Mouse (Mus musculus) embryonic facial prominence, embryonic 11.5 days (tissue): ENCODE measurements around the gene Trim47. TPM values are rescaled to one million over a fixed set of nuclear protein-coding genes. Genes with fewer than 3 reads are reported as not detected.
A peak's percentile ranks its signal among the peaks of the same experiment; 100 is the strongest.
"Not testable (repeated sequence)": the region's sequence is repeated elsewhere in the genome, so short reads cannot be mapped to it uniquely, and the experiment has no call there.

Source experiments
- ATAC-seq: fragments of 200-750 bp; cut with Nextera tagmentation; replicated peaks from 2 replicates; pipeline ENCODE4 v1.8.0; 2017; ENCODE audit warnings: low read depth; ENCODE audit not compliant: insufficient number of reproducible peaks, low FRiP score, low TSS enrichment
- DNase-seq: peaks from one replicate; pipeline ENCODE4 v3.0.0-alpha.2; 2015; ENCODE audit warnings: low spot score
- H3K27ac ChIP-seq: fragments of 300-500 bp; sonication (generic); replicated peaks from 2 replicates; pipeline ENCODE4 v1.5.1; 2014; ENCODE audit warnings: mild to moderate bottlenecking, low read depth, low read length, control low read depth
- H3K27me3 ChIP-seq: fragments of 300-500 bp; sonication (generic); 2 replicates; pipeline ENCODE4 v1.6.1; 2014; ENCODE audit warnings: mild to moderate bottlenecking, low read length, moderate library complexity, mixed read lengths; ENCODE audit not compliant: control insufficient read depth, insufficient read depth
- H3K36me3 ChIP-seq: fragments of 300-500 bp; sonication (generic); replicated peaks from 2 replicates; pipeline ENCODE4 v1.6.1; 2014; ENCODE audit warnings: low read depth, mild to moderate bottlenecking, low read length, moderate library complexity, mixed read lengths; ENCODE audit not compliant: control insufficient read depth, insufficient read depth
- H3K4me1 ChIP-seq: fragments of 300-500 bp; sonication (generic); 2 replicates; pipeline ENCODE4 v1.6.1; 2014; ENCODE audit warnings: low read length, mixed read lengths; ENCODE audit not compliant: control insufficient read depth, insufficient read depth
- H3K4me2 ChIP-seq: fragments of 300-500 bp; sonication (generic); 2 replicates; pipeline ENCODE4 v1.6.1; 2014; ENCODE audit warnings: low read depth, mild to moderate bottlenecking, control low read depth, low read length, moderate library complexity
- H3K4me3 ChIP-seq: fragments of 300-500 bp; sonication (generic); 2 replicates; pipeline ENCODE4 v1.5.1; 2014; ENCODE audit warnings: low read depth, low read length, control low read depth
- H3K9ac ChIP-seq: fragments of 300-500 bp; sonication (generic); replicated peaks from 2 replicates; pipeline ENCODE4 v1.6.1; 2014; ENCODE audit warnings: mild to moderate bottlenecking, control low read depth, low read length
- H3K9me3 ChIP-seq: fragments of 300-500 bp; sonication (generic); replicated peaks from 2 replicates; pipeline ENCODE4 v1.6.1; 2016; ENCODE audit warnings: mild to moderate bottlenecking, low read length, inconsistent platforms, mixed read lengths; ENCODE audit not compliant: control insufficient read depth
- WGBS: fragments of 180-500 bp; shearing (Covaris S2); extraction: QIAGEN DNeasy Blood & Tissue Kit; methylation state at CpG from one replicate; pipeline ENCODE4 v1.1.7; 2014; 5-methylcytosine and 5-hydroxymethylcytosine counted together
- polyA plus RNA-seq: library from polyadenylated mRNA; unstranded; fragments of >200 nt; fragmentation: Nextera tagmentation; extraction: Ambion mirVana; gene quantifications from 2 replicates; pipeline ENCODE4 v1.2.1, GENCODE M21; 2014

Trim47 gene
- polyA plus RNA-seq, 1 experiment from 2014 or later: 4.5 TPM

GRCm38 (mm10) chr11:116093771-116094565 is 33.0 kb downstream of the Trim47 start:
- no peaks in the 10 kb centered on the region for H3K4me1 ChIP-seq
- no peak overlapping the region for H3K4me3 ChIP-seq
- no peak overlapping the region for H3K9ac ChIP-seq
- no peaks in the 10 kb centered on the region for H3K9me3 ChIP-seq
- no peak overlapping the region for H3K27ac ChIP-seq
- no peaks in the 10 kb centered on the region for H3K27me3 ChIP-seq
- no peaks in the 10 kb centered on the region for H3K36me3 ChIP-seq
- ATAC-seq (no peak), DNase-seq (no peak)
- H3K4me2 ChIP-seq: no peak overlapping the region
- WGBS: 61% methylated on average over 16 of the region's 16 CpGs

- ATAC-seq, H3K27me3 ChIP-seq, H3K4me1 ChIP-seq, H3K36me3 ChIP-seq, H3K4me3 ChIP-seq, H3K27ac ChIP-seq, H3K9me3 ChIP-seq, DNase-seq, H3K4me2 ChIP-seq, H3K9ac ChIP-seq: not testable (repeated sequence)
- WGBS: 88% methylated on average over 6 of the region's 6 CpGs
These were observed 34.1 kb downstream of the Trim47 start for GRCm38 (mm10) chr11:116092959-116093358.

GRCm38 (mm10) chr11:116091591-116091990 is 35.4 kb downstream of the Trim47 start:
- H3K36me3 ChIP-seq: no peaks in the 10 kb centered on the region
- H3K27ac ChIP-seq: no peak overlapping the region
- no peak overlapping the region for H3K9ac ChIP-seq
- DNase-seq (no peak), ATAC-seq (no peak)
- no peaks in the 10 kb centered on the region for H3K4me1 ChIP-seq
- H3K9me3 ChIP-seq: no peaks in the 10 kb centered on the region
- no peak overlapping the region for H3K4me3 ChIP-seq
- no peaks in the 10 kb centered on the region for H3K27me3 ChIP-seq
- 82% methylated on average over 6 of the region's 6 CpGs for WGBS
- H3K4me2 ChIP-seq: no peak overlapping the region

- ATAC-seq (no peak), DNase-seq (no peak)
- Histone ChIP-seq H3K4me1 (no peaks in the 10 kb centered on the region), H3K4me3 (no peak overlapping the region), H3K27ac (no peak overlapping the region), H3K9me3 (no peaks in the 10 kb centered on the region), H3K4me2 (no peak overlapping the region), H3K36me3 (no peaks in the 10 kb centered on the region), H3K9ac (no peak overlapping the region), H3K27me3 (no peaks in the 10 kb centered on the region)
- WGBS: 89% methylated on average over 6 of the region's 6 CpGs
These were observed 37.5 kb downstream of the Trim47 start for GRCm38 (mm10) chr11:116089545-116089944.

- Histone ChIP-seq H3K4me2 (no peak overlapping the region), H3K27me3 (no peaks in the 10 kb centered on the region), H3K4me3 (no peak overlapping the region), H3K9ac (no peak overlapping the region), H3K9me3 (no peaks in the 10 kb centered on the region), H3K4me1 (no peaks in the 10 kb centered on the region), H3K27ac (no peak overlapping the region), H3K36me3 (no peaks in the 10 kb centered on the region)
- ATAC-seq (no peak), DNase-seq (no peak)
- 88% methylated on average over 11 of the region's 11 CpGs for WGBS
These were observed 38.1 kb downstream of the Trim47 start for GRCm38 (mm10) chr11:116088741-116089394.

GRCm38 (mm10) chr11:116088188-116088587 is 38.8 kb downstream of the Trim47 start:
- Histone ChIP-seq H3K9ac (no peak overlapping the region), H3K4me3 (no peak overlapping the region), H3K36me3 (no peaks in the 10 kb centered on the region; the same call in 1 of the 2 replicates), H3K4me2 (no peak overlapping the region; the same call in 1 of the 2 replicates), H3K27me3 (no peaks in the 10 kb centered on the region), H3K27ac (no peak overlapping the region), H3K4me1 (no peaks in the 10 kb centered on the region), H3K9me3 (no peaks in the 10 kb centered on the region)
- WGBS: 80% methylated on average over 8 of the region's 8 CpGs
- ATAC-seq: no peak
- no peak for DNase-seq

GRCm38 (mm10) chr11:116087194-116088130 is 39.5 kb downstream of the Trim47 start:
- Histone ChIP-seq H3K9ac (peak overlapping the region; percentile 43; the same call in 1 of the 2 replicates), H3K9me3 (no peaks in the 10 kb centered on the region), H3K4me3 (peak overlapping the region; percentile 34), H3K27ac (no peak overlapping the region), H3K27me3 (no peaks in the 10 kb centered on the region), H3K36me3 (no peaks in the 10 kb centered on the region; the same call in 1 of the 2 replicates), H3K4me1 (no peaks in the 10 kb centered on the region), H3K4me2 (peak overlapping the region; percentile 55)
- ATAC-seq (peak; percentile 73), DNase-seq (peak; percentile 85)
- WGBS: 3% methylated on average over 31 of the region's 31 CpGs
